Mouse (Mus musculus) ES-Bruce4 (cell line): ENCODE results near the gene Ltbp1. TPM values are rescaled to one million over a fixed set of nuclear protein-coding genes. Genes with fewer than 3 reads are reported as not detected.
A peak's percentile ranks its signal among the peaks of the same experiment; 100 is the strongest.

Source experiments
- H3K27ac ChIP-seq: 2 replicates; pipeline ENCODE4 v1.5.1; 2012; ENCODE audit warnings: low read length, inconsistent platforms; ENCODE audit not compliant: insufficient read depth
- H3K27me3 ChIP-seq: 2 replicates; pipeline ENCODE4 v1.6.1; 2012; ENCODE audit warnings: mild to moderate bottlenecking, low read length, inconsistent platforms; ENCODE audit not compliant: control insufficient read depth, poor library complexity, insufficient read depth, severe bottlenecking
- H3K36me3 ChIP-seq: 2 replicates; pipeline ENCODE4 v1.6.1; 2012; ENCODE audit warnings: inconsistent platforms, mild to moderate bottlenecking, low read length, moderate library complexity; ENCODE audit not compliant: control insufficient read depth, poor library complexity, insufficient read depth, severe bottlenecking
- H3K4me1 ChIP-seq: one replicate; pipeline ENCODE4 v1.8.1; 2011; ENCODE audit warnings: low read length; ENCODE audit not compliant: control insufficient read depth, insufficient read depth
- H3K4me3 ChIP-seq: 2 replicates; pipeline ENCODE4 v1.5.1; 2011; ENCODE audit warnings: low read depth, mild to moderate bottlenecking, low read length
- H3K9ac ChIP-seq: 2 replicates; pipeline ENCODE4 v1.6.1; 2012; ENCODE audit warnings: low read depth, mild to moderate bottlenecking, inconsistent platforms; ENCODE audit not compliant: poor library complexity, severe bottlenecking
- H3K9me3 ChIP-seq: replicated peaks from 2 replicates; pipeline ENCODE4 v1.6.1; 2012; ENCODE audit warnings: mild to moderate bottlenecking, low read length, inconsistent platforms; ENCODE audit not compliant: control insufficient read depth, poor library complexity, insufficient read depth, severe bottlenecking
- CTCF ChIP-seq: IDR thresholded peaks from one replicate; pipeline ENCODE4 v1.8.1; 2011; ENCODE audit warnings: low read depth, low read length
- EP300 ChIP-seq: IDR thresholded peaks from 2 replicates; pipeline ENCODE4 v1.6.1; 2011; ENCODE audit warnings: low read depth, low read length; ENCODE audit not compliant: insufficient read depth
- POLR2A ChIP-seq: IDR thresholded peaks from one replicate; pipeline ENCODE4 v1.8.1; 2011; ENCODE audit warnings: low read length; ENCODE audit not compliant: insufficient read depth
- polyA plus RNA-seq: library from polyadenylated mRNA; stranded (reverse); fragments of >200 nt; gene quantifications from 2 replicates; pipeline ENCODE4 v1.2.4, GENCODE M21; 2011; ENCODE audit warnings: low read depth; ENCODE audit not compliant: missing spikeins, insufficient read depth, insufficient read length

Gene Ltbp1
- polyA plus RNA-seq, 1 experiment: 9.1 TPM

DNA sequence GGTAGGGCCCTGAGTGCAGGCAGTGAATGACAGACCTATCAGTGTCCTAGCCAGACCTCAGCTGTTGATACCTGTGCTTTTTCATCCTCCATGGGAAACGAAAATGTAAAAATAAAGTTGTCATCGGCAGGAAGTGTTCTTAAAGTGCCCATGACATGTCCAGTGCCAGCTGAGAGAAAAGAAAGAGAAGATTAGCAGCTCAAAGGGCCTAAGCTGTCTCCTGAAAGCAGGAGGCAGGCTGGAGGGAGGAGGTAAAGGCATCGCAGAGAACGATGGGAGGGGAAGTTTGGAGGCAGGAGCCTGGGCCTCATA, 10.8 kb upstream of the Ltbp1 start:
- Histone ChIP-seq H3K27ac (no peak overlapping the region), H3K4me3 (peak overlapping the region; percentile 10; the same call in 1 of the 2 replicates), H3K27me3 (no peaks in the 10 kb centered on the region), H3K4me1 (no peaks in the 10 kb centered on the region), H3K36me3 (no peaks in the 10 kb centered on the region), H3K9ac (peak overlapping the region; percentile 21; the same call in 1 of the 2 replicates), H3K9me3 (0 out of 2 replicates have a peak, but pooled peaks cover 4% of the 10 kb centered on the region)
- TF ChIP-seq CTCF (no peak), POLR2A (no peak), EP300 (no peak)

DNA sequence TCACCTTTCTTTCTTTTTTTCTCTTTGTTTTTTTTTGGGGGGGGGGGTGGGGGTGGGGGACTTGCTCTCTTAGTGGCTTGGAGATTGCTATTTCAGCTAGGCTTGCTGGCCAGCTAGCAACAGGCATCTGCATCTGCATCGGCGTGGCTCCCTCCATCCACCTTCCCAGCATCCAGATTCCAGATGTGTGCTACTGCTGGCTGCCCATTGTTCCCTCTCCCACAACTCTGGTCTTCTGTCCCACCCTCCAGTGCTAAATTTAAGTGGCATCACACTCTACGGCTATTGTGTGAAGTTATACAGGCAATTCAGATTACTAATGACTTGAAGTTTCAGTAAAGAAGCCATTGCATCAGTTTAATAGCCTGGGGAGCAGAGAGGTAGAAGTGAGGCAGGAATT, 10.1 kb upstream of the Ltbp1 start:
- H3K9ac ChIP-seq: no peak overlapping the region
- no peaks in the 10 kb centered on the region for H3K9me3 ChIP-seq
- H3K27ac ChIP-seq: no peak overlapping the region
- no peaks in the 10 kb centered on the region for H3K36me3 ChIP-seq
- H3K4me1 ChIP-seq: no peaks in the 10 kb centered on the region
- no peak overlapping the region for H3K4me3 ChIP-seq
- H3K27me3 ChIP-seq: no peaks in the 10 kb centered on the region
- no peak for TF ChIP-seq POLR2A
- TF ChIP-seq EP300: no peak
- no peak for TF ChIP-seq CTCF

DNA sequence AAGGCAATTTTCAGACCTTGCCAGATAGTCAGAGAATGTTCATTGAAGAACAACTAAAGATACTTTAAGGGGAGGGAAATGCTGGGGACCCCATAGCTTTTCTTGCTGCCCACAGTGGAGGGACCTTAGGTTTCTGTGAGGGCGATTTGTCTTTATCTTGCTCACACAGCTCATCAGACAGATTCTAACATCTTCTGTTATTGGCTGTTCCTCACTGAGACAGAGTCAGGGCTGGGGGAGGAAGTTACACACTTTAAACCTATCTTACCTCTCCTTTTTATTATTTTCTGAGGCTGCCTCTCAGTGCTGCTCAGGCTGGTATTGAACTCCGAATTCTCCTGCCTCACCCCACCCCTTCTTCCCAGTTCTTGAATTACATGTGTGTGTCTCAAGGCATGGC, 5.3 kb upstream of the Ltbp1 start:
- Histone ChIP-seq H3K4me1 (no peaks in the 10 kb centered on the region), H3K27ac (no peak overlapping the region), H3K9ac (no peak overlapping the region), H3K4me3 (no peak overlapping the region), H3K9me3 (no peaks in the 10 kb centered on the region), H3K36me3 (no peaks in the 10 kb centered on the region), H3K27me3 (no peaks in the 10 kb centered on the region; the same call in 1 of the 2 replicates)
- no peak for TF ChIP-seq EP300
- TF ChIP-seq POLR2A: no peak
- no peak for TF ChIP-seq CTCF

DNA sequence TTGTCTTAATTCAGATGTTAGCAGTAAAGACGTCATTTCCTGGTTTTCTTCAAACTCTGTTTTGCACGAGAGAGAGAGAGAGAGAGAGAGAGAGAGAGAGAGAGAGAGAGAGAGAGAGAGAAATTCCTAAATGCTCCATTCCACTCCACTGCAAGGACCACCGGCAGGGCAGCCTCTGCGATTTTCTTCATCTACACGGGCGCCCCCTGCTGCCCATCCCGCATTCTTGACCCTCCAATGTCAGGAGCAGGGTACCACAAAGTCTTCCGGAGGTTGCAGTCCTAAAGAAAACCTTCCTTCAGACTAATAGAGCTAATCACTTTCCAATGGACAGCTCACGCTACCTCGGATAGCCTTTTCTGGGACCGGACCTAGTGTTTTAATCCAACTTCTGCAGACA, 548 bp upstream of the Ltbp1 start:
- no peak for TF ChIP-seq EP300
- TF ChIP-seq CTCF: peak; percentile 75
- Histone ChIP-seq H3K9ac (peak overlapping the region; percentile 91), H3K9me3 (no peaks in the 10 kb centered on the region), H3K27me3 (no peaks in the 10 kb centered on the region; the same call in 1 of the 2 replicates), H3K4me3 (peak overlapping the region; percentile 73), H3K27ac (no peak overlapping the region), H3K36me3 (no peaks in the 10 kb centered on the region), H3K4me1 (peaks cover 3% of the 10 kb centered on the region)

DNA sequence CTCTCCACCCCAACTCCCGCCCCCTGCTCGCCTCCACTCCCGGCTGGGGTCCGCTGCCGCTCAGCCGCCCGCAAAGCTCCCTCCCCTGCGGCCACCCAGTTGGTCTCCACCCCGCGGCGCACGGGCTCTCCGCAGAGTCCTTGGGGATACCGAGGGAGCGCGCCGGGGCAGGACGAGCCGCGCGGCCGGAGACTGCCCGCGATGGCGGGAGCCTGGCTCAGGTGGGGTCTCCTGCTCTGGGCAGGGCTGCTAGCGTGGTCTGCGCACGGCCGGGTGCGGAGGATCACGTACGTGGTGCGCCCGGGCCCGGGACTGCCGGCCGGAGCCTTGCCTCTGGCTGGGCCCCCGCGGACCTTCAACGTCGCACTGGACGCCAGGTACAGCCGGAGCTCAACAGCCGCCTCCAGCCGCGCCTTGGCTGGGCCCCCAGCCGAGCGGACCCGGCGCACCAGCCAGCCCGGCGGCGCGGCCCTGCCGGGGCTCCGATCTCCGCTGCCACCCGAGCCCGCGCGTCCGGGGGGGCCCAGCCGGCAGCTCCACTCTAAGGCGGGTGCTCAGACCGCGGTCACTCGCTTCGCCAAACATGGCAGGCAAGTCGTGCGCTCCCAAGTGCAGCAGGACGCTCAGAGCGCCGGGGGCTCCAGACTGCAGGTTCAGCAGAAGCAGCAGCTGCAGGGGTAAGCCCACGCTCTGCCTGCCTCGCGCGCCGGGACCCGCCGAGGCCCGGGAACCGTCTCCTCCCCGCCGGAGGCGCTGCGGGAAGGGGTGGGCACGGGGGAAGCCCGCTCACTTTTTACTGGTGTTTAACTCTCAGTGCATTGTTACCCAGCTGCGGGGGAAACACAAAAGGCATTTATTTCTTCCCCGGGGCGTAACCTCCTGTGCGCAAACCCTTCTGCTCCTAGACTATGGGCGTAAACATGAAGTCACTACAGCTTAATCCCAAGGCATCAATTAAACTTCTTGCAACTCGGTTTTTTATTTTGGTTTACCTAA, 615 bp downstream of the Ltbp1 start:
- Histone ChIP-seq H3K9me3 (no peaks in the 10 kb centered on the region), H3K4me3 (peak overlapping the region; percentile 73), H3K9ac (peak overlapping the region; percentile 91), H3K4me1 (peaks cover 3% of the 10 kb centered on the region), H3K27me3 (no peaks in the 10 kb centered on the region; the same call in 1 of the 2 replicates), H3K27ac (no peak overlapping the region), H3K36me3 (no peaks in the 10 kb centered on the region)
- TF ChIP-seq CTCF: no peak
- TF ChIP-seq POLR2A: no peak
- no peak for TF ChIP-seq EP300

DNA sequence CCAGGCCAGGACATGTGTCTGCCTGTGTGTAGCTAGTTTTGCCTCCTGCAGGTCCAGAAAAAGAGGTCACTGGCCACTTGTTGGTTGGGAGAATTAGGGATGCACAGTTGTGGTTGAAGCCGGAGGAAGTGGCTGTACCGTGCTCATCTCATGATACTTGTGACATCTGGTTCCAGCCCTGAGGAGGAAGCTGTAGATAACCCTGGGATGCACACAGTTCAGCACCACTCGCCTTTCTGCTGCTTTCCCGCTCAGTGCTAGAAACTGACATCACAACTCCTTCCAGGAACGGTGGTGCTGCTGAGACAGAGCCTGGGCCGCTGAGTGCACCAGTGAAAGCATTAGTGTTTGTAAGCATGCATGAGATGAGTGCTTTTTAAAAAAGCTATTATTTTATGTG, 5.6 kb downstream of the Ltbp1 start:
- H3K27me3 ChIP-seq: no peaks in the 10 kb centered on the region
- no peaks in the 10 kb centered on the region for H3K36me3 ChIP-seq
- no peak overlapping the region for H3K9ac ChIP-seq

More for the DNA sequence above, 5.6 kb downstream of the Ltbp1 start:
- no peak overlapping the region for H3K4me3 ChIP-seq
- no peaks in the 10 kb centered on the region for H3K9me3 ChIP-seq
- H3K4me1 ChIP-seq: peaks cover 3% of the 10 kb centered on the region
- TF ChIP-seq CTCF (no peak), EP300 (no peak), POLR2A (no peak)
- no peak overlapping the region for H3K27ac ChIP-seq
